Mouse (Mus musculus): ENCODE results near the gene Rdm1. TPM values are rescaled to one million over a fixed set of nuclear protein-coding genes. Genes with fewer than 3 reads are reported as not detected.
A peak's percentile ranks its signal among the peaks of the same experiment; 100 is the strongest.
"Not testable (repeated sequence)": the region's sequence is repeated elsewhere in the genome, so short reads cannot be mapped to it uniquely, and the experiment has no call there.

Gene Rdm1
- 10 to 100 TPM; 18.0 to 20.9 TPM for total RNA-seq (2021)
- long read RNA-seq, experiment 1, transcript Rdm1-201 (7 exons, 1,124 nt) = major isoform, 27 of 32 reads
- long read RNA-seq, experiment 1, partial matches to known transcripts = 2 of 32 reads
- long read RNA-seq, experiment 1, other reads (novel, unspliced or antisense) = 3 of 32 reads
- long read RNA-seq, experiment 2, transcript Rdm1-201 (7 exons, 1,124 nt) = major isoform, 25 of 26 reads
- long read RNA-seq, experiment 2, partial matches to known transcripts = 0 of 26 reads
- long read RNA-seq, experiment 2, other reads (novel, unspliced or antisense) = 1 of 26 reads

GRCm38 (mm10) chr11:101626995-101627856 lies at the start of gene Rdm1:
Rdm1 (plus strand) TSS chr11:101627195.
- DNase-seq = peak; percentile 76

- no peak for DNase-seq
These were observed 45.8 kb upstream of the Rdm1 start for GRCm38 (mm10) chr11:101581081-101581764.

GRCm38 (mm10) chr11:101582054-101583035 lies 44.6 kb upstream of the Rdm1 start, which contains the start of gene Tmem106a:
Tmem106a (plus strand) TSS chr11:101582242.
- DNase-seq = peak; percentile 64

GRCm38 (mm10) chr11:101583205-101583604 lies 43.8 kb upstream of the Rdm1 start:
- no peak for DNase-seq

- DNase-seq = not testable (repeated sequence)
These were observed 42.0 kb upstream of the Rdm1 start for GRCm38 (mm10) chr11:101585031-101585430.

GRCm38 (mm10) chr11:101585805-101586204 lies 41.2 kb upstream of the Rdm1 start:
- DNase-seq = no peak

- DNase-seq = no peak
These were observed 39.3 kb upstream of the Rdm1 start for GRCm38 (mm10) chr11:101587676-101588075.

- DNase-seq = no peak
These were observed 38.1 kb upstream of the Rdm1 start for GRCm38 (mm10) chr11:101588868-101589267.

GRCm38 (mm10) chr11:101589444-101589843 lies 37.6 kb upstream of the Rdm1 start:
- peak; percentile 50 for DNase-seq

- DNase-seq = no peak
These were observed 36.9 kb upstream of the Rdm1 start for GRCm38 (mm10) chr11:101589989-101590624.

- no peak for DNase-seq
These were observed 27.8 kb upstream of the Rdm1 start, which contains the start of gene Gm11634 for GRCm38 (mm10) chr11:101599156-101599555. Gm11634 (minus strand) TSS chr11:101599256.

GRCm38 (mm10) chr11:101602491-101602890 lies 24.5 kb upstream of the Rdm1 start:
- DNase-seq = peak; percentile 63

- DNase-seq = no peak
These were observed 22.9 kb upstream of the Rdm1 start for GRCm38 (mm10) chr11:101604116-101604515.

- peak; percentile 69 for DNase-seq
These were observed 22.2 kb upstream of the Rdm1 start for GRCm38 (mm10) chr11:101604531-101605453.

- not testable (repeated sequence) for DNase-seq
These were observed 19.9 kb upstream of the Rdm1 start for GRCm38 (mm10) chr11:101607134-101607533.

- no peak for DNase-seq
These were observed 16.6 kb upstream of the Rdm1 start for GRCm38 (mm10) chr11:101610445-101610844.

GRCm38 (mm10) chr11:101613596-101613995 lies 13.4 kb upstream of the Rdm1 start:
- no peak for DNase-seq

- no peak for DNase-seq
These were observed 12.9 kb upstream of the Rdm1 start for GRCm38 (mm10) chr11:101614116-101614515.

- no peak for DNase-seq
These were observed 11.6 kb upstream of the Rdm1 start for GRCm38 (mm10) chr11:101615380-101615779.

- no peak for DNase-seq
These were observed 10.9 kb upstream of the Rdm1 start for GRCm38 (mm10) chr11:101616104-101616503.
